Mouse (Mus musculus) splenic B cell, adult 2 months (primary cell): ENCODE measurements around the gene Utp3.
"Not testable (repeated sequence)": the region's sequence is repeated elsewhere in the genome, so short reads cannot be mapped to it uniquely, and the experiment has no call there.

Experiments used
- DNase-seq: peaks from one replicate; pipeline ENCODE4 v3.0.0-alpha.2; 2011; ENCODE audit warnings: low read depth, low spot score
- H3K27me3 ChIP-seq: 2 replicates; pipeline ENCODE4 v1.6.1; 2012; ENCODE audit warnings: mild to moderate bottlenecking, low read length, moderate library complexity, mixed read lengths; ENCODE audit not compliant: control insufficient read depth, poor library complexity, insufficient read depth, severe bottlenecking
- H3K36me3 ChIP-seq: 2 replicates; pipeline ENCODE4 v1.6.1; 2012; ENCODE audit warnings: mild to moderate bottlenecking, low read length, moderate library complexity, mixed read lengths; ENCODE audit not compliant: control insufficient read depth, poor library complexity, insufficient read depth, severe bottlenecking

The Utp3 gene

GRCm38 (mm10) chr5:88554086-88554886 is at the start of gene Utp3:
Gene Utp3 (plus strand): TSS chr5:88554462.
- DNase-seq: peak; percentile 99
- no peaks in the 10 kb centered on the region for H3K27me3 ChIP-seq
- 0 out of 2 replicates have a peak, but pooled peaks cover 1% of the 10 kb centered on the region for H3K36me3 ChIP-seq

DNA sequence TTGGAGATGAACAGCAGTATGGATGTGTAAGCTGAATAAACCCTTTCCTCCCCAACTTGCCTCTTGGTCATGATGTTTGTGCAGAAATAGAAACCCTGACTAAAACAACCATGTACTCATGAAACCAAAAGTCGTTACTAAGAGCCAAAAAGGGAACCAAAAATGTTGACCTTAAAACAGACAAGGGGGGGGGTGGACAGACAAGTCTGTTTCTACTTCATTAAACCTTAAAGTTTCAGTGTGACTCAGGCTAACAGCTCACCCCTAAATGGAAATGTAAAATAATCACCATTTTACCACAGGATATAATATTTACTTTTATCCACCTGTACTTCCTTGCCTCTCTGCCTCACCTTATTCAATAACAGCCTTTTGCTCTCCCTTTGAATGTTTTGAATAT is 45.7 kb upstream of the Utp3 start:
- peak; percentile 59 for DNase-seq
- Histone ChIP-seq H3K27me3 (no peaks in the 10 kb centered on the region), H3K36me3 (no peaks in the 10 kb centered on the region)

DNA sequence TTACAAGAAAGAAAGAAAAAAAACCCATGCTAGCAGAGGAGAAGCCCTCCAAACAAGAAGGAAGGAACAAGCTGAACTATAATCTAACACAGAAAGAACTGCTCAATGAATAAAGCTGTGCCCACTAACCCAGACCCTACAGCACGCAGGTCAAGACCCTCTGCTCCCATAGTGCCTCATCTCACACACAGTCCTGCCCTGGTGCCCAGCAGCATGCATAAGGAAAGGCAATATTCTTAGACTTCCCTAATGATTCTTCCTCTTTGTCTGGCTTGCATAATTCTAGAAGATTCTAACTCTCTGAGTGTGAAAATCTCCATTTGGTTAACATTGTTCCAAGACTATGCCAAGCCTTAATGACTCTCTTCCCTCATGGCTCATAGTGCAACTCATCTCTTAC is 45.3 kb upstream of the Utp3 start:
- Histone ChIP-seq H3K27me3 (no peaks in the 10 kb centered on the region), H3K36me3 (no peaks in the 10 kb centered on the region)
- DNase-seq: no peak

- DNase-seq: peak; percentile 77
- Histone ChIP-seq H3K36me3 (no peaks in the 10 kb centered on the region), H3K27me3 (no peaks in the 10 kb centered on the region)
Observed at GRCm38 (mm10) chr5:88519232-88519631, 35.0 kb upstream of the Utp3 start.

- Histone ChIP-seq H3K27me3 (no peaks in the 10 kb centered on the region), H3K36me3 (no peaks in the 10 kb centered on the region)
- no peak for DNase-seq
Observed at GRCm38 (mm10) chr5:88527657-88528056, 26.6 kb upstream of the Utp3 start, which contains the start of gene Jchain. Gene Jchain (minus strand): TSS chr5:88527891.

DNA sequence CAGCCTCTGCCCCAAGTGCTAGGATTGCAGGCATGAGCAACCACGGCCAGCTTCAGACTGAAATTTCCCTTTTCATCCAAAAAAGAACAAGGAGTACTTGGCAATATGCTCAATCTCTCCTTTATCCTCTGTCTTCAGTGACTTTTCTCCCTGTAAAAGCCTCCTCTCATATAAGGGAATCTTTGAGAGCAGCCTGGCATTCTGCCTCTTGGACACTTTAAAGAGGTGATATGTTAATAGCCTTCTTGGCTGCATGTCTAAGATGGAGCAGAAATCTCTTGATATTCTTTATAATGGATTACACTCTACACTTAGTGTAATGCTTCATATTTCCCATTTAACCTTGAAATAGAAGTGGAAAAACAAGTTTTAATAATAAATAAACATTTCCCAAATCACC is 23.4 kb upstream of the Utp3 start:
- Histone ChIP-seq H3K36me3 (no peaks in the 10 kb centered on the region), H3K27me3 (no peaks in the 10 kb centered on the region)
- DNase-seq: no peak

- H3K27me3 ChIP-seq: no peaks in the 10 kb centered on the region
- H3K36me3 ChIP-seq: no peaks in the 10 kb centered on the region
- DNase-seq: peak; percentile 6
Observed at GRCm38 (mm10) chr5:88534697-88535096, 19.6 kb upstream of the Utp3 start.

GRCm38 (mm10) chr5:88540845-88541244 is 13.4 kb upstream of the Utp3 start:
- Histone ChIP-seq H3K36me3 (no peaks in the 10 kb centered on the region), H3K27me3 (no peaks in the 10 kb centered on the region)
- no peak for DNase-seq

- H3K27me3 ChIP-seq: no peaks in the 10 kb centered on the region
- H3K36me3 ChIP-seq: no peaks in the 10 kb centered on the region
- DNase-seq: peak; percentile 66
Observed at GRCm38 (mm10) chr5:88542651-88543282, 11.5 kb upstream of the Utp3 start.

DNA sequence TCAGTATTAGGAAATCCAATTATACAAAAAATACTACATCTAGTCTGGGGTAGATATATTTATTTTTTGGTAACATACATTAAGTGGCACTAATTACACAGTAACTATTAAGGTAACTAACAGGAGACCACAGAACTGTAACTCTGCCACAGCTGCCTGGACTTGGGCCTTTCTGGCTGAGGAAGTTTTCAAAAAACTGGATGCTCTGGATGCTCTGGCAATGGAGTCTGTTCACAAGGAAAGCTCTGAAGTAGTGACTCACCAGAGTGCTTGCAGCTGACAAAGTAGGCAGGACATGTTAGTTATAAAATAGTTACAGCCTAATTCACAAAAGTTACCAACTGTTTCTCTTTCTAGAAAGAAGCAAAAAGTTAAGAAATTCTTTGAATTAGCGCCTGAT is 9.9 kb upstream of the Utp3 start:
- H3K27me3 ChIP-seq, H3K36me3 ChIP-seq, DNase-seq: not testable (repeated sequence)

DNA sequence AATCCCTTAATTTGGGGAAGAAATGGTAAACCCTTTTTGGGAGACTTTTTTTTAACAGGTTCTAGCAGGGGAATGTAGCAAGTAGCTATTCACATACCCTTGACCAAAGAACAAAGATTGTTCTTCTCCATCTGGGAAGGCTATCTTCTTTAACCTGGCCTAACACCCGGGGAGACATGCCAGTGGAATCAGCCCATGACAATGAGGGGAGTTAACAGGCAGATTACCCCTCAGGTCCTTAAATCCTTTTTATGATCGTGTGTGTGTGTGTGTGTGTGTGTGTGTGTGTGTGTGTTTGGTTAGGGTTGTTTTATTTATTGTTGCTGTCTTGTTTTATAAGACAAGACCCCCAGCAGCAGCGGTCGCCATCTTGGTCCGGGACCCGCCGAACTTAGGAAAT is 8.7 kb upstream of the Utp3 start:
- Histone ChIP-seq H3K36me3 (no peaks in the 10 kb centered on the region), H3K27me3 (no peaks in the 10 kb centered on the region)
- DNase-seq: no peak

GRCm38 (mm10) chr5:88553271-88554085 is 784 bp upstream of the Utp3 start:
- no peaks in the 10 kb centered on the region for H3K27me3 ChIP-seq
- peak; percentile 56 for DNase-seq
- H3K36me3 ChIP-seq: 0 out of 2 replicates have a peak, but pooled peaks cover 1% of the 10 kb centered on the region

GRCm38 (mm10) chr5:88558991-88559390 is 4.7 kb downstream of the Utp3 start:
- H3K27me3 ChIP-seq: no peaks in the 10 kb centered on the region
- H3K36me3 ChIP-seq: 0 out of 2 replicates have a peak, but pooled peaks cover 1% of the 10 kb centered on the region
- DNase-seq: no peak

DNA sequence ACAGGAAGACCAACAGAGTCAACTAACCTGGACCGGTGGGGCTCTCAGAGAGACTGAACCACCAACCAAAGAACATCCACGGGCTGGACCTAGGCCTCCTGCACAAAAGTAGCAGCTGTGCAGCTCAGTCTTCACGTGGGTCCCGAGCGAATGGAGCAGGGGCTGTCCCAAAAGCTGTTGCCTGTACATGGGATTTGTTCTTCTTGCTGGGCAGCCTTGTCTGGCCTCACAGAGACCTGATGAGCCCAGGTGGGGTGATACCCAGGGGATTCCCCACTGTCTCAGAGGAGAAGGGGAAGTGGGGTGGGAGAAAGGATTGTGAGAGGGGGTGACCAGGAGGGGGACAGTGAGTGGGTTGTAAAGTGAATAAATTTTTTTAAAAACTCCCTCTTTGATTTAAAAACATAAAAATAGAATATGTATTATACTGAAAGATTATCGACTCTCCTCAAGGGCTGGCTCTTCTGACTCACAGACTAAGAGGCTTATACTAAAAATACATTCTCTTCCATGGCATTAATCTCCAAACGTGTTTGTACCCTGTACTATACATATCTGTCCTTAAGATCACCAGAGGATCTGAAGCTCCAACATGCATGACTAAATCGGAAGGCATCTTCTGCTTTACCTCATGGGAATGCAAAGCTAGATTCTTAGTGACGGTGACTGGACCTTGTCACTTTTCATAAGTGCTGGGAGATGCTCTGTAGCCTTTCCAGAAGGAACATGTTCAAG is 7.0 kb downstream of the Utp3 start:
- no peaks in the 10 kb centered on the region for H3K27me3 ChIP-seq
- DNase-seq: peak; percentile 51
- no peaks in the 10 kb centered on the region for H3K36me3 ChIP-seq
